Mouse (Mus musculus) hindbrain, postnatal 0 days (tissue): ENCODE results near the gene Cspg5. TPM values are rescaled to one million over a fixed set of nuclear protein-coding genes. Genes with fewer than 3 reads are reported as not detected.

Source experiments
- ATAC-seq: fragments of 200-750 bp; cut with Nextera tagmentation; 2 replicates; pipeline ENCODE4 v1.8.0; 2017; ENCODE audit warnings: mild to moderate bottlenecking, moderate TSS enrichment, moderate library complexity
- DNase-seq: peaks from one replicate; pipeline ENCODE4 v3.0.0-alpha.2; 2015; ENCODE audit warnings: low spot score
- H3K27ac ChIP-seq: fragments of 300-500 bp; sonication (generic); 2 replicates; pipeline ENCODE4 v1.5.1; 2014; ENCODE audit warnings: mild to moderate bottlenecking
- H3K27me3 ChIP-seq: fragments of 300-500 bp; sonication (generic); 2 replicates; pipeline ENCODE4 v1.6.1; 2014; ENCODE audit warnings: low read length, mixed read lengths; ENCODE audit not compliant: insufficient read depth
- H3K36me3 ChIP-seq: fragments of 300-500 bp; sonication (generic); 2 replicates; pipeline ENCODE4 v1.6.1; 2014; ENCODE audit warnings: low read length, mixed read lengths; ENCODE audit not compliant: insufficient read depth
- H3K4me1 ChIP-seq: fragments of 300-500 bp; sonication (generic); 2 replicates; pipeline ENCODE4 v1.6.1; 2014; ENCODE audit warnings: antibody characterized with exemption, low read length, mixed read lengths; ENCODE audit not compliant: insufficient read depth
- H3K4me2 ChIP-seq: fragments of 300-500 bp; sonication (generic); 2 replicates; pipeline ENCODE4 v1.6.1; 2014; ENCODE audit warnings: low read depth, mild to moderate bottlenecking, low read length, moderate library complexity, mixed read lengths
- H3K4me3 ChIP-seq: fragments of 300-500 bp; sonication (generic); 2 replicates; pipeline ENCODE4 v1.5.1; 2014; ENCODE audit warnings: low read length
- H3K9ac ChIP-seq: fragments of 300-500 bp; sonication (generic); replicated peaks from 2 replicates; pipeline ENCODE4 v1.6.1; 2014; ENCODE audit warnings: mild to moderate bottlenecking, low read length, moderate library complexity, mixed read lengths
- H3K9me3 ChIP-seq: fragments of 300-500 bp; sonication (generic); 2 replicates; pipeline ENCODE4 v1.6.1; 2016; ENCODE audit warnings: low read length, mixed read lengths
- CTCF ChIP-seq: IDR thresholded peaks from 2 replicates; pipeline ENCODE4 v1.5.1; 2016; ENCODE audit warnings: antibody characterized with exemption, control low read depth, low read depth
- WGBS: fragments of 180-500 bp; shearing (Covaris S2); extraction: QIAGEN DNeasy Blood & Tissue Kit; methylation state at CpG from one replicate; pipeline ENCODE4 v1.1.7; 2014; 5-methylcytosine and 5-hydroxymethylcytosine counted together
- polyA plus RNA-seq: library from polyadenylated mRNA; unstranded; fragments of >200 nt; fragmentation: Nextera tagmentation; extraction: Ambion mirVana; gene quantifications from 2 replicates; pipeline ENCODE4 v1.2.1, GENCODE M21; 2015
- total RNA-seq: library from RNA; depleted of rRNA; stranded (reverse); fragments of >200 nt; gene quantifications from 2 replicates; pipeline ENCODE4 v1.2.3, GENCODE M21; 2014

Cspg5 gene
- total and polyA plus RNA-seq, 2 experiments from 2014 or later = 266 to 412 TPM

DNA sequence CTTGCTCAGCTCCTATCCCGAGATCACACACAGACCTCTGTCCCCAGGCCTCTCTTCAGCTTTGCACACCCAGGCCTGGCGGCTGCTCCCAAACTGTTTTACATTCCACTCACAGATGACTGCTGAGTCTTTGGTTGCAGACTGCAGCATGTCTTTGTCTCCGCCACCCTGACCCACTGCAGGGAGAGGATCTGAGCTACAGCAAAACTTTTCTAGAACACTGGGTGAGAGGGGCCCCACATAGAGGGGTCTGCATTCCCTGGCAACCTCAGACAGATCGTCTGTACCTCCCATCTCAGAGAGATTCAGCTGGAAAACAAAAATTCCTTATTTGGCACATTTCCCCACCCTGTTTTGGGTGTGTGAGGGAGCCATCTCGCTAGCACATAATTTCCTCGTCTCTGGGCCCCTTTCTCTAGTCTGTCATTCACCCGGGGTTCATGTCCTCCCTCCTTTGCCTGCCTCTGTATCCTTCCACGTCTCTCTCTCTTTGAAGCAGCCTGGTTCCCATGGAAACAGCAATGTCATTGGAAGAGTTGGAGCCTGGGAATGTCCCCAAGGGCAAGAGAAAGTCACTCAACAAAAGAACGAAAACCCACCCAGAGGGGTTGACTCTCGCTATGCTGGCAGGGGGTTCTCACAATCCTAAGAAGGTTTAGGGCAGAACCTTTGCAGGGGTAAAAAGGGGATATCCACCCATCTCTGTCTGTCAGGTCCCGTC is 6.4 kb downstream of the Cspg5 start:
- Histone ChIP-seq H3K27ac (peak overlapping the region; percentile 85), H3K4me2 (peak overlapping the region; percentile 33), H3K9me3 (no peaks in the 10 kb centered on the region), H3K27me3 (no peaks in the 10 kb centered on the region), H3K4me3 (no peak overlapping the region), H3K4me1 (peaks cover 23% of the 10 kb centered on the region), H3K9ac (peak overlapping the region; percentile 31; the same call in 1 of the 2 replicates), H3K36me3 (peaks cover 4% of the 10 kb centered on the region; the same call in 1 of the 2 replicates)
- no peak for TF ChIP-seq CTCF
- peak; percentile 84 for ATAC-seq
- DNase-seq = peak; percentile 90
- WGBS = 4% methylated on average over 11 of the region's 11 CpGs

GRCm38 (mm10) chr9:110250776-110251175 is 7.2 kb downstream of the Cspg5 start:
- H3K4me2 ChIP-seq = peak overlapping the region; percentile 33; the same call in 1 of the 2 replicates
- no peak for ATAC-seq
- H3K27me3 ChIP-seq = no peaks in the 10 kb centered on the region
- no peak for DNase-seq
- no peaks in the 10 kb centered on the region for H3K9me3 ChIP-seq
- peak overlapping the region; percentile 85 for H3K27ac ChIP-seq
- WGBS = 46% methylated on average over 14 of the region's 14 CpGs
- peaks cover 4% of the 10 kb centered on the region; the same call in 1 of the 2 replicates for H3K36me3 ChIP-seq
- peaks cover 29% of the 10 kb centered on the region for H3K4me1 ChIP-seq
- H3K4me3 ChIP-seq = no peak overlapping the region
- H3K9ac ChIP-seq = no peak overlapping the region
- TF ChIP-seq CTCF = no peak

- Histone ChIP-seq H3K4me2 (no peak overlapping the region), H3K4me3 (no peak overlapping the region), H3K9me3 (no peaks in the 10 kb centered on the region), H3K4me1 (peaks cover 15% of the 10 kb centered on the region; the same call in 1 of the 2 replicates), H3K36me3 (peaks cover 4% of the 10 kb centered on the region; the same call in 1 of the 2 replicates), H3K27me3 (no peaks in the 10 kb centered on the region), H3K9ac (no peak overlapping the region), H3K27ac (peak overlapping the region; percentile 68)
- TF ChIP-seq CTCF = no peak
- WGBS = 7% methylated on average over 15 of the region's 15 CpGs
- ATAC-seq (peak; percentile 89), DNase-seq (peak; percentile 69)
These were observed 11.9 kb downstream of the Cspg5 start for GRCm38 (mm10) chr9:110255407-110256019.

DNA sequence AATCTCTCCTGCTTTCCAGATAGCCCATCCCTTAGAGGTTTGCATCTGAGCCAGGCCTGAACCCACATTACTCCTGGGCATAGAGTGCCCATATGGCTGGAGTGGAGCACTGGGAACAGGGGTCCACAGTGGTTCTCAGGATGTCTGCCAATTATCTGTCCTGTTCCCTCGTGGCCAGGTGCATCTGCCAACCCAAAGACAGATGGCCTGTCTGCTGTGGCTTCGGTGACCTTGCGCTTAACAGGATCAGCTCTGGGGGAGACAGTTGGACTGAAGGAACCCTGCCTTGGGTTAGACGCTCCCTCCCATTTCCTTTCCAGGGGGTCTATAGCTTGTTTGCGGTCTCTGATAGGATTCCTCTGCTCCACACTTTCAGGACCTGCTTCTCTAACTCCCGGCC is 15.1 kb downstream of the Cspg5 start:
- peak; percentile 64 for DNase-seq
- peak; percentile 24; the same call in 1 of the 2 replicates for ATAC-seq

DNA sequence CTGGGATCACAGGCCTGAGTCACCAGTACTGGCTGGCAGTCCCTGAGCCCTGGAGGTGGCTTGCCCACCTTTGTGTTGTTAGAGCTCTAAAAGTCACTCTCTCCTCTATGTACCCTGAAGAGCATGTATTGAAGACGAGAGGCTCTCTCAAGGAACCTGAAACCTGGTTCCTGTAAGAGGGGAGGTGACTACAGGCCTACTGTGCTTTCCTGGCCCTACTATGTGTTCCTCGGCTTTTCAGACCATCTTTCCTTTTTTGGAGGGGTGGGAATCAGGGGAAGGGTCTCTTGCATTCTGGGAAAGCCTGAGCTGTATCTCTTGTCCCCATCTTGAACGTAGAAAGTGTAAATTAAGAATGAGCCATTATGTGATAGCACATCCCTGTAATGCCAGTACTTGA is 15.5 kb downstream of the Cspg5 start:
- Histone ChIP-seq H3K4me3 (no peak overlapping the region), H3K36me3 (peaks cover 13% of the 10 kb centered on the region), H3K4me1 (0 out of 2 replicates have a peak, but pooled peaks cover 11% of the 10 kb centered on the region), H3K27me3 (no peaks in the 10 kb centered on the region), H3K9ac (no peak overlapping the region), H3K4me2 (no peak overlapping the region), H3K27ac (no peak overlapping the region), H3K9me3 (no peaks in the 10 kb centered on the region)
- WGBS = 83% methylated on average over 3 of the region's 3 CpGs
- no peak for ATAC-seq
- DNase-seq = no peak
- no peak for TF ChIP-seq CTCF

More for the DNA sequence above, 15.1 kb downstream of the Cspg5 start:
- Histone ChIP-seq H3K9me3 (no peaks in the 10 kb centered on the region), H3K36me3 (peaks cover 13% of the 10 kb centered on the region), H3K27ac (no peak overlapping the region), H3K27me3 (no peaks in the 10 kb centered on the region), H3K9ac (no peak overlapping the region), H3K4me1 (0 out of 2 replicates have a peak, but pooled peaks cover 11% of the 10 kb centered on the region), H3K4me3 (no peak overlapping the region), H3K4me2 (no peak overlapping the region)
- WGBS = 29% methylated on average over 6 of the region's 6 CpGs
- no peak for TF ChIP-seq CTCF

- Histone ChIP-seq H3K27ac (no peak overlapping the region), H3K9ac (no peak overlapping the region), H3K36me3 (peaks cover 13% of the 10 kb centered on the region), H3K9me3 (no peaks in the 10 kb centered on the region), H3K4me3 (no peak overlapping the region), H3K4me1 (no peaks in the 10 kb centered on the region), H3K4me2 (no peak overlapping the region), H3K27me3 (no peaks in the 10 kb centered on the region)
- 0 out of 2 replicates have a peak, but pooled peaks have one; percentile 16 for ATAC-seq
- 79% methylated on average over 8 of the region's 8 CpGs for WGBS
- DNase-seq = no peak
- TF ChIP-seq CTCF = no peak
These were observed 19.6 kb downstream of the Cspg5 start for GRCm38 (mm10) chr9:110263181-110263580.

GRCm38 (mm10) chr9:110264991-110265390 is 21.4 kb downstream of the Cspg5 start:
- ATAC-seq (peak; percentile 14; the same call in 1 of the 2 replicates), DNase-seq (no peak)
- H3K9me3 ChIP-seq = no peaks in the 10 kb centered on the region
- H3K36me3 ChIP-seq = peaks cover 13% of the 10 kb centered on the region
- no peaks in the 10 kb centered on the region for H3K4me1 ChIP-seq
- H3K27ac ChIP-seq = no peak overlapping the region
- no peak overlapping the region for H3K4me2 ChIP-seq
- no peak overlapping the region for H3K4me3 ChIP-seq
- no peak for TF ChIP-seq CTCF
- WGBS = 71% methylated on average over 9 of the region's 9 CpGs
- H3K9ac ChIP-seq = no peak overlapping the region
- H3K27me3 ChIP-seq = no peaks in the 10 kb centered on the region
